Mouse (Mus musculus) embryo, embryonic 10.5 days (tissue): ENCODE measurements at regions not wholly inside any gene's neighbourhood (a gene's known extent, or its start where the extent isn't known, plus 50 kb on each side); places are given as distances from the start of the nearest gene placed in this dataset.
A peak's percentile ranks its signal among the peaks of the same experiment; 100 is the strongest.

Source experiments
- DNase-seq: peaks from one replicate; pipeline ENCODE4 v3.0.0-alpha.2; 2015; ENCODE audit warnings: low spot score

- DNase-seq, result no peak
Measured at GRCm38 (mm10) chr12:39840179-39840578, 197.6 kb downstream of the Arl4a start.

- DNase-seq, result no peak
Measured at GRCm38 (mm10) chr12:39831079-39831478, 206.7 kb downstream of the Arl4a start.

DNA sequence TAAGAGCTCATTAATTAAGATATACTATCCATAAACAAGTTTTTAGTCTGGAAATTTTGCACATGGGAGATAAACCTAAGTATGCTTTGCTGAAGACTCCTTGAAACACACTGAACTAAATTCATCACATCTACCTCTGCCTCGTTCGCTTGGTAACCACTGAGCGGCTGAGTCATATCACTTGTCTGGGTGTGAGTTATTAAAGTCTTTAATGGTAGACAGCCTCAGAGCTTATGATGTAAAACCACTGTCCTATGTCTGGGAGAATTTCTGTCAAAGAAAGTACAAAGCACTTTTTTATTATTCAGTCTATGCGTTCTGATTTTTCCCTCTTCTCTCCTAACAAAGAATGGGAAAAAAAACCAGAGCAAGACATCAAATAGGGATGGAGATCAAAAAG lies 207.3 kb downstream of the Arl4a start:
- no peak for DNase-seq

- DNase-seq, result no peak
Measured at GRCm38 (mm10) chr12:39822671-39823070, 215.2 kb downstream of the Arl4a start.

DNA sequence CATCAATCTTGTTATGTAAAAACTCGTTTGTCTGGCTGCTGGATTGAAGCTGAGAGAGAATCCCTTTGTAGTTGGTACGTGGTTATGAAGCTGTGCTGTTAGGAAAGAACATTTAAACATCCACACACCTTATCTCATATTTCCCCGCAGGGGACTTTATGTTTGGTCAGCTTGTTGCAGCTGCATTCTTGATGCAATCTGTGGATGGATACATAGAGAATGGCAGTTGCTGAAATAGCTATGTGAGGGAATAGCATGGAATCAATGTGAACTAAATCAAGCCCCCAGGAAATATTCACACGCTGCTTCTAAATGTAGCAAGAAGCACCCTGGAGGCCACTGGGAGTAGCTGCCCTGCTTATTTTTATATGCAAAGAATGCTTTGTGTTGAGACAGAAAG lies 236.3 kb downstream of the Arl4a start:
- DNase-seq, result no peak

- DNase-seq, result no peak
Measured at GRCm38 (mm10) chr12:39797843-39798242, 240.0 kb downstream of the Arl4a start.

DNA sequence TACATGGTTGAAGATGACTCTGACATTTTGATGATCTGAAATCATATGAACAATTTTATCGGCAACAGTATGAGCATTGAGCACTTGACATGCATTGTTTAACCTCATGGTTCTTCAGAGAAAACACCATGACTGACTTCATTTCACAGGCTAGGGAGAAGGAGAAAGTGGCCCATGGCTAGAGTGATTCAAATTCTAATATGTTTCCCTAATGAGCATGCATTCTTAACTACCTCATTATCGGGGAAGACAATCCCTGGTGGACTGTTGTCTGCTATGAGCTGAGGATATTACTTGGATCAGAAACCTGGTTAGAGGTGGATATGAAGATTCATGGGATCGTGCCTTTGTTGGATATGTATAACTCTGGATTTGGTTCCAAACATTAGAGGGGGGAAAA lies 240.9 kb downstream of the Arl4a start:
- DNase-seq, result no peak

DNA sequence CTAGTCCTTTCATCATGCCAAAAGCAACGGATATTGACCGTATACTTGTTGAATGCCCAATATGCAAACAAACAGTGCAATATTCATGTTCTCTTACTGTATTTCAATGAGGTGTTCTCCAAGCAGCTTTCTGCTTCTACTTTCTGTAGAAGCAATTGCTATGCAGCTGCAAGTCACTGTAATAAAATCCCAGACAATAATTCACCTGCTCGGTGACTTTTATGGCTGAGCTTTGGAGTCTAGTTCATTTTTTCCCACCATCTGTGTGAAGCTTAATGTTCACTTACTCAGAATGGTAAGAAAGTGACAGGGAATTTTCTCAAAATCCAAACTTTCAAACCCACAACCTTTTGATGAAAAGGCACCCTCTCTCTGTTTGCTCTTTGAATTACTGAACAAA lies 252.8 kb downstream of the Arl4a start:
- DNase-seq, result peak; percentile 21

GRCm38 (mm10) chr12:39784532-39784931 lies 253.3 kb downstream of the Arl4a start:
- no peak for DNase-seq

GRCm38 (mm10) chr12:39776173-39776572 lies 261.7 kb downstream of the Arl4a start:
- DNase-seq, result no peak

GRCm38 (mm10) chr12:39766988-39767387 lies 270.8 kb downstream of the Arl4a start:
- DNase-seq, result no peak

- no peak for DNase-seq
Measured at GRCm38 (mm10) chr12:39763529-39763928, 274.3 kb downstream of the Arl4a start.

DNA sequence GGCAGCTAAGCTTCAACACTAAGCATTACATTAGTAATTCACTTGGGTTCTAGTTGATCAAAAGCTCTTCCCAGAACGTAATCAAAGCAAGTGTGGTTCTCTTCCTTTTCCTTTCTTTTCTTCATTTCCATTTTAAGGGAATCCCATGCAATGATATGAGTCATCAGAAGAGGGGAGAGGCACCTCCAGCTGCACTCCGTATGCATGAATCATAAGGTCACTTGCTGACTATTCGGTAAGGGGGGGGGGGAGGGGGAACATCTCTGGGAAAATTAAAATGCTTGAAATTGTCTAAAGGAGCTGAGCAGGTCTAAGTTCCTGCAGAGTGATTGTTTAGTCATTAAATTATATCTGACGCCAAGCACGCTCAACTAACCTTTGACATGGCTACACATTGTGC lies 275.9 kb downstream of the Arl4a start:
- DNase-seq, result no peak

- no peak for DNase-seq
Measured at GRCm38 (mm10) chr12:39761326-39761725, 276.5 kb downstream of the Arl4a start.

DNA sequence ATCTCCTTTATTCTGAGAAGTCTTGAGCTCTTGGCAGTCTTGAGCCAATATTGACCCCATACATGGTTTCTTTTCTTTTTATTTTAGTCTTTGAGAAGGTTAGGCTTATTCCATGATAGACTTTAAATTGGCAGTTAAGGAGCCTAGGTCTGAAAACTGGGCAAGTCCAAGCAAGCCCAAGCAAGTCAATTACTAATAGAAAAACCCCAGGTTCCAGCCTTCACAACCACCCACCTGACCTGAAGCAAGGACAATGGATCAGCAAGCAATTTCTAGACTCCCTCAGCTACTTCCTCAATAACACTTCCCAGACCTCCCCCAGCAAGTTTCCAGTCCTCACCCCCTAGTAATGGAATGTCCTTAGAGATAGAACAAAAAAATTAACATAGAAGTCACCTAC lies 279.9 kb downstream of the Arl4a start:
- no peak for DNase-seq

DNA sequence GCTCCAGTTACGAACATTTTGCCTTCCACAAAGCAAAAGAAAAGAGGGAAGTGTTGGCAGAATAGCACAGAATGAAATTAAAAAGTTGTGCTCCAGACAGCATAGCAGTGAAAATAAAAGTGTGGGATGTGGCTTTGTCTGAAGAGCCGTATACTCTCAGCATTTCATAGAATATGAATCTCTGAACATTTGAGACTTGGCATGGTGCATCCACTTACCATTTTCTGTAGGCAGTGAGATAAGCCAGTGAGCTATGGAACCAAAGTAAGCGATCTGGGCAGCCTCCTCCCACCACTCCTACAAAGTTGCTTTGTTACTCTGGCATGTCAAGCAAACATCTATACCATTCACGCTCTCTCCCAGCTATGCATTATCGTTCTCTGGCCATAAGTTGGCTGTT lies 286.0 kb downstream of the Arl4a start:
- DNase-seq, result no peak

- peak; percentile 75 for DNase-seq
Measured at GRCm38 (mm10) chr12:39742156-39743063, 295.4 kb downstream of the Arl4a start.

- DNase-seq, result peak; percentile 69
Measured at GRCm38 (mm10) chr12:39741051-39741847, 296.6 kb downstream of the Arl4a start.

- no peak for DNase-seq
Measured at GRCm38 (mm10) chr12:39736966-39737365, 300.9 kb downstream of the Arl4a start.

- peak; percentile 15 for DNase-seq
Measured at GRCm38 (mm10) chr12:39736097-39736920, 301.5 kb downstream of the Arl4a start.

DNA sequence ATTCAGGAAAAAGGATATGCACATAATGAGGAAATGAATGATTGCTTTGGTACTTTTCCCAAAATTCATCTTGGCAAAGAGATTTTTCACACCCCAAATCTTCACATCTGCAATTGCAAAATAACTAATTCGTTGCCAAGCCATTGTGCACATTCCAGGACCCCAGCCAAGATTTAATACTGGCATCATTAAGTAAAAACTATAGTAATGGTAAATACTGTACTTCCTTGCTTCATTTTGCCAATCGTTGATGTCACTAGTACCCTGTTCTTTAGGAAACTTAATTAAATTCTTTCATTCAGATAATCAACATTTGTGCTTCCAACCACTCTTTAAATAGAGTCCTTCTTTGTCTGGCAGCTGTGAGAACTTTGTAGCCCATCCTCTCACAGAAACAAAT lies 303.6 kb downstream of the Arl4a start:
- no peak for DNase-seq

GRCm38 (mm10) chr12:39731177-39731576 lies 306.6 kb downstream of the Arl4a start:
- peak; percentile 13 for DNase-seq
